Mouse (Mus musculus): ENCODE results near the gene Tnr.

DNA sequence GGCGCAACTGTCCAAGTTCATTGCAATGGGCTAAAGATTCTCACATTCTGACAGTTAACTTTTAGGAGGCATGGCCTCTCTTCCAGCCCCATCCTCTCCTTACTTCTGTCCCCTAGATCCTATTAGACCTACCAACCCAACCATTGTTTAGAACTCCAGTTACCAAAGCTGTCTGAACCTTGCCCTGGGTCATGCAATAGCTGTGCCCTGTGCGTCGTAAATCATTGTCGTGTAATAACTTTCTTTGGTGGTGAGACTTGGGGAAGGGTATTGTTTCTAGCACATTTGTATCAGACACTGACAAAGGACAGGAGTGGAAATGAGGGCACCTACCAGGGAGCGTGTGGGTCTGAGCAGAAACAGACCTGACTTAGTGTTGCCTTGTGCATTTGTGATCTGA, 401.1 kb downstream of the Tnr start:
- TF ChIP-seq PAX5 (IDR thresholded peaks at IDR 0.05; ENCODE audit: low read length) (no peak), KAT2A (IDR thresholded peaks at IDR 0.05; ENCODE audit: insufficient replicate concordance, low read length) (no peak), CTCF (conservative IDR thresholded peaks at IDR 0.05 in 1 of 2, IDR thresholded peaks at IDR 0.05 in 1 of 2; ENCODE audit: low read depth in 2 of 2, low read length in 2 of 2) (no peak)

Data from CH12.LX (cell line).